Mouse (Mus musculus) c-Kit-positive CD71-positive TER-119-negative erythroid progenitor cells, embryonic 14.5 days (primary cell): ENCODE measurements around the gene Gstt1.
"Not testable (repeated sequence)": the region's sequence is repeated elsewhere in the genome, so short reads cannot be mapped to it uniquely, and the experiment has no call there.

Experiments
- DNase-seq: peaks from one replicate; pipeline ENCODE4 v3.0.0-alpha.2; 2013; ENCODE audit warnings: low read depth

Gene Gstt1

GRCm38 (mm10) chr10:75804217-75804616 lies 5.8 kb upstream of the Gstt1 start:
- DNase-seq: no peak

GRCm38 (mm10) chr10:75797619-75798175 lies 687 bp downstream of the Gstt1 start:
- DNase-seq: no peak

DNA sequence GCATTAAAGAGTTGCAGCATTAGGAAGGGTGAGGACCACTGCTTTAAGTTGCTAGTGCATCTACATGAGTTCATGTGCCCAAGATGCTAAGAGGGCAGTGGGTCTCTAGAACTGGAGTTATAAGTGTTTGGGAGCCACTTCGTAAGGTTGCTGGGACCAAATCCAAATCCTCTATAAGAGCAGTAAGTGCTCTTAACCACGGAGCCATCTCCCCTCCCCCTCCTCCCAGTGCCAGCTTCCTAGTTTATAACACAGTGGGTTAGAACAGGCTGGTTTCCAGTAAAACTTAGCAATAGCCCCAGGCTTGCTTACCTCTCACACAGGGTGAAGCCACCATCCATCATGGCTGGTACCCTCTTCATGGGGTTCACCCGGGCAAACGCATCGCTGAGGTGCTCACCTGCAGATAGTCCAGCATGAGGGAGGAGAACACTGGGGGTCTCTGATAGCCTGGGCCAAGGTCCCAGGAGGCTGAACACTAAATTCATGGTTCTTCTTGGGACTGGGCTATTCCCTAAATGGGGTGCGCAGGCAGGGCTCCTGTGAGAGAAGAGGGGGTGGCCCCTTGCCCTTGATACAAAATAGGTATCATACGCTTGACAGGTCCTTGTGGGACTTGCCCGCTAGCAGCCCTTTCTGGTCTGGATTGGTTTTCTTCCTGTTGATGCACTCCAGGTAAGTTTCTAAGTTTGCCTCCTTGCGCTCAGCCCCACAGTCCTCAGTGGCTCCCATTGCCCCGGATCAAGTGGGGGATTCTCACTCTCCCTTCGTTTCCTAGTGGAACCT lies 1.5 kb downstream of the Gstt1 start:
- DNase-seq: no peak

GRCm38 (mm10) chr10:75794880-75795279 lies 3.5 kb downstream of the Gstt1 start:
- DNase-seq: no peak

DNA sequence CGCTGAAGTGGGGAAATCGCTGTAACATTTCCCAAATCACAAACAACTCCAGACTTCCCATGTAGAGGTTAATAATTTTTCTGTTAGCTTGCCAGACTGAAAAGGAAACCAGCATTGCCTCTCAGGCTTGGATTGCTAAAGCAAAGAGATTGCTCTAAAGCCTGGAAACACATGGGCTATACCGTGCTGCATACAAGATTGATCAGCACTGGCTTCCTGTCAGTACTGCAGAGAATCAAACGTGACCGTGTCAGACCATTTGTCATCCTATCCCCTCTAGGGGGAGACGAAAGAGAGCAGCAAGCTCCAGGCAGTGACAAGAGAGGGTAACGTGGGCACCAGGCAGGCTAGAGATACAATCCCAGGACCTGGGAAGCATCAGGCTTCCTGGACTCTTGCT lies 7.6 kb downstream of the Gstt1 start:
- no peak for DNase-seq

GRCm38 (mm10) chr10:75789841-75790240 lies 8.5 kb downstream of the Gstt1 start:
- DNase-seq: no peak

DNA sequence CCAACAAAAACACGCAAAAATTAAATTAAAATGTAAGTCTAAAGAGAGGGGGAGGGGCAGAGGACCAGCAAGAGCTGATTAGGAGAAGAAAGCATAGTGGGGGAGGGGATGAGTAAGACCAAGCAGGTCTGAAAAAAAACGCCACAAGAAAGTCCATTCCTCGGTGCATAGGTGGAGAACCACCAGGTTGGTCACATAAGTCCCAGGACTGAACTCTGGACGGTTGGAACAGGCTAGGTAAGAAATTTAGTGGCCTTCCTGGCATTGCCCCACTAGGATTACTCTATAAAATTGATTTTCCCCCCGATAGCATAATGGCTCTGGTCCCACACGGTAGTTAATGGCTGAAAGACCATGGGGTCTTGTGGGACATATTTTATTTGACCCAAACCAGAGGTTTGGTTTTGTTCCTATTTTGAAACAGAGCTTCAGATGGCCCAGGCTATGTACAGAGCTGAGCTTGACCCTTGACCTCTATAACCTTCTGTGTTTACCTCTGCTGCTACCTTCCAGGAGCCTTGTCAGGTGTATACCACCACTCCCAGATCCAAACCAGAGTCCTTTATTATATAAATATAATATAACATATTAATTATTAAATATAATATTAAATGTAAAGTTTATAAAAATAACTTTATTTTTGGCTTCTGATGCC lies 9.2 kb downstream of the Gstt1 start:
- DNase-seq: no peak

- DNase-seq: no peak
These were observed 10.1 kb downstream of the Gstt1 start for GRCm38 (mm10) chr10:75788277-75788676.

- DNase-seq: no peak
These were observed 12.9 kb downstream of the Gstt1 start for GRCm38 (mm10) chr10:75785442-75785841.

GRCm38 (mm10) chr10:75780769-75781578 lies 17.4 kb downstream of the Gstt1 start, which contains the start of the genes Gm20441 and Gstt3:
Gene Gm20441, minus strand, starts transcription at chr10:75780954.
Gene Gstt3, minus strand, starts transcription at chr10:75781414.
- no peak for DNase-seq

DNA sequence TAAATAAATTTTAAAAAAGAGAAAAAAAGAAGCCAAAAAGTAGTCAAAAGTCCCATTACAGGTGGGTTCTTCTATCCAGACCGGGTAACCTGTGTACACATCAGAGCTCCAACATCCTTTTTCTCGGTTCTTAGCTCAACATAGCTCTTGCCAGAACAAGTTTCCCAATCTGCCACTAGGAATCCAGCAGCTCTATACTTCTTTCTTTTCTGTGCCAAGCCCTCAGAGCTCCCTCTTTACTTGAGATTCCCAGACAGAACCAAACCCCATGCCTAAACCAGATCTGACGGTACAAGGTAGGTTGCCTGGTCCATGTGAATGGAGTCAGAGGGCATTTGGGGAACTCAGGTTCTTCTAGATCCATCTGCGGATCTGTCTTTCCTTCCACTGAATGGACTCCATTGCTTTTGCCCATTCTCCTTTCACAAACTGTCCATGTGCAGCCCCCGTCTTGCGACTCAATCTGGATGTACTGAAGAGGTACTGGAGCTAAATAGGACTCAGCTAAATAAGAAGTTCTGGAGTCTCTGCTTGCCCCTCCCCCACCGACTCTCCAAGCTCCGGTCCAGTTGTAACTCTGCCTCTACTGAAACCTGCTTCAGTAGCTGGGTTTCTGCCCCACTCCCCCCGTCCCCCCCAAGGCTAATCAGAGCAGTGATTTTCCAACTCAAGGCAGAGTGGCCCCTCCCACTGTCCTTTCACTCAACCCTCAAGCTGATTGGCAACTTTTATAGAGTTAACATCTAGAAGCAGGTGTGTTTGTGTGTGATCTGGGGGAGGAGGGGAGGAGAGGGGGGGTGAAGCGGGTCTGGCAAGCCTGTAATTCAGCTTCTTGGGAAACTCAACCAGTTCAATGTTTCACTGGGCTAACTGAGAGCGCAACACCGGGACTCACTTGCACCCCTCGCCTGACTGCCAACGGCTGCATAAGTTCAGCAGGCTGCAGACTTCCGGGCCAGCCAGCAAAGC lies 18.9 kb downstream of the Gstt1 start:
- no peak for DNase-seq

DNA sequence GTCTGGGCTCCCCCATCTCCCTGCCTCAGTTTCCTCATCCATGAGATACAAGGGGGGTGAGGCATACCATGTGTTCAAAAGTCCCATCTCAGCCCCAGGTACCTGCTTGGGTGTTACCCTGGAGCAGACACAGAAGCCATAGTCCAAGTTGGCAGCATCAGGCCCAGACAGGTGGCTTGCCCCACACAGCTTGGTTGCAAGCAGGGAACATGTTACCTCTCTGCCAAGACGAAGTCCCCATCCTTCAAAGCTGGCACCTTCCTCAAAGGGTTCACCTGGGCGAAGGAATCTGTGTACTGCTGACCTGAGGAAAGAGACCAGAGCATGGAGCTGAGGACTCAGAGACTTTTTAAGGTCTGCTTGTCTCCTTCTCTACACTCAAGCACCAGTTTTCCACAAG lies 20.5 kb downstream of the Gstt1 start:
- DNase-seq: no peak

- no peak for DNase-seq
These were observed 21.8 kb downstream of the Gstt1 start for GRCm38 (mm10) chr10:75776562-75776961.

GRCm38 (mm10) chr10:75774587-75774986 lies 23.8 kb downstream of the Gstt1 start:
- DNase-seq: no peak

- no peak for DNase-seq
These were observed 24.3 kb downstream of the Gstt1 start for GRCm38 (mm10) chr10:75774102-75774501.

GRCm38 (mm10) chr10:75772795-75773664 lies 25.4 kb downstream of the Gstt1 start, which contains the start of gene Ddt:
Gene Ddt, minus strand, starts transcription at chr10:75773414.
- DNase-seq: peak; percentile 85

GRCm38 (mm10) chr10:75767756-75768155 lies 30.6 kb downstream of the Gstt1 start:
- DNase-seq: not testable (repeated sequence)

GRCm38 (mm10) chr10:75766856-75767255 lies 31.5 kb downstream of the Gstt1 start:
- DNase-seq: no peak

DNA sequence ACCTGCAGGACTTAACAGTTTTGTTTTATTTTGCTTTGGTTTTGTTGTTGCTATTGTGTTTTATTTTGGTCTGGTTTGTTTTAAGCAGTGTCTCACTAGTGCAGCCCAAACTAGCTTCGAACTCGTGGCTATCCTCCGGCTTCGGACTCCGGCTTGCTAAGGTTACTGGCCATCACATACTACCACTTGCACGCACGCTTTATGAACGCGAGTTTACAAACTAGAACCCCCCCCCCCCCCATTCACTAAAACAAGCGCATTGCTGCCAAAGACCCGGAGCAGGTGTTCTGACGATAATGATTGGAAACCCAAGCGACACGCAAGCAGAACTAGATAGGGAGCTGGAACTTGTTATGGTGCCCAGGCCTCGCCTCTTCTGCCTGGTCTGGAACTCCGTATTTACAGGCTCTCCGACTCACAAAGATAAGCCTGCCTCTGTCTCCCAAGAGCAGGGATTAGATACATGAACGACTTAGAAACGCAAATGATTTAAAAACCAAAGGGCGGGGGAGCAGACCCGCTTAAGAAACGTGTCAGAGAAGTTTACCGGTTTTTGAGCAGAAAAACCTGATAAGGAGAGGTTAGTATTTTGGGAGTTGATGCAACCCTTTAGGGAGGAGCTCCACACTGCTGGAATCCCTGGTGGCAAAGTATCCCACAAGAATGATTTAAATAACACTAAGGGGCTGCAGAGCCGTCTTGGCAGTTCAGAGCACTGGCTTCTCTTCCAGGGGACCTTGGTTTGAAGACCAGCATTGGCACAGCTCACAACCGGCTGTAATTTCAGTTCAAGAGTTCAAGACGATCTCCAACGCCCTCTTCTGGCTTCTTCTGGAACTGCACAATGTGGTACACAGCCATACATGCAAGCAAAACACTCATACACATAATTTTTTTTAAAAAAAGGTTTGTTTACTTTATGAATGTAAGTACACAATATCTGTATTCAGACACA lies 33.6 kb downstream of the Gstt1 start:
- DNase-seq: peak; percentile 94
